Mouse (Mus musculus) spleen, adult 2 months (tissue): ENCODE results near the gene BC024978. TPM values are rescaled to one million over a fixed set of nuclear protein-coding genes. Genes with fewer than 3 reads are reported as not detected.

Experiments
- DNase-seq, 2 experiments: peaks; one replicate each; pipeline versions ENCODE4 v3.0.0 to v3.0.0-alpha.2; 2012 to 2021; ENCODE audit warnings: low spot score in 2 of 2, low read depth in 1 of 2
- H3K27ac ChIP-seq: fragments of 200-500 bp; 2 replicates; pipeline ENCODE4 v1.5.1; 2012; ENCODE audit warnings: low read length, inconsistent platforms; ENCODE audit not compliant: insufficient read depth
- H3K27me3 ChIP-seq: fragments of 200-500 bp; 2 replicates; pipeline ENCODE4 v1.6.1; 2012; ENCODE audit warnings: mild to moderate bottlenecking, moderate library complexity, low read length, inconsistent platforms; ENCODE audit not compliant: control insufficient read depth, insufficient read depth
- H3K36me3 ChIP-seq: fragments of 200-500 bp; 2 replicates; pipeline ENCODE4 v1.6.1; 2012; ENCODE audit warnings: mild to moderate bottlenecking, low read length, inconsistent platforms; ENCODE audit not compliant: control insufficient read depth, insufficient read depth
- H3K4me1 ChIP-seq: fragments of 200-500 bp; 2 replicates; pipeline ENCODE4 v1.6.1; 2011; ENCODE audit warnings: inconsistent platforms; ENCODE audit not compliant: control insufficient read depth, insufficient read depth, insufficient read length
- H3K4me3 ChIP-seq: fragments of 200-500 bp; 2 replicates; pipeline ENCODE4 v1.5.1; 2011; ENCODE audit warnings: mild to moderate bottlenecking, inconsistent platforms; ENCODE audit not compliant: insufficient read depth, insufficient read length; ENCODE audit errors: extremely low read depth
- CTCF ChIP-seq: fragments of 200-500 bp; IDR thresholded peaks from 2 replicates; pipeline ENCODE4 v1.5.1; 2011; ENCODE audit warnings: mild to moderate bottlenecking, inconsistent platforms; ENCODE audit not compliant: insufficient read depth, insufficient read length, insufficient replicate concordance; ENCODE audit errors: extremely low read depth
- POLR2A ChIP-seq: fragments of 200-500 bp; IDR thresholded peaks from 2 replicates; pipeline ENCODE4 v1.6.1; 2011; ENCODE audit warnings: low read depth, low read length, inconsistent platforms
- WGBS: fragments of 180-500 bp; shearing (Covaris S2); methylation state at CpG from one replicate; pipeline ENCODE4 v1.1.7; 2018; 5-methylcytosine and 5-hydroxymethylcytosine counted together
- polyA plus RNA-seq: library from polyadenylated mRNA; depleted of rRNA; stranded (reverse); fragments of >200 nt; gene quantifications from 2 replicates; pipeline ENCODE4 v1.2.3, GENCODE M21; 2012

Gene BC024978
- polyA plus RNA-seq, 1 experiment, result 9.5 TPM

DNA sequence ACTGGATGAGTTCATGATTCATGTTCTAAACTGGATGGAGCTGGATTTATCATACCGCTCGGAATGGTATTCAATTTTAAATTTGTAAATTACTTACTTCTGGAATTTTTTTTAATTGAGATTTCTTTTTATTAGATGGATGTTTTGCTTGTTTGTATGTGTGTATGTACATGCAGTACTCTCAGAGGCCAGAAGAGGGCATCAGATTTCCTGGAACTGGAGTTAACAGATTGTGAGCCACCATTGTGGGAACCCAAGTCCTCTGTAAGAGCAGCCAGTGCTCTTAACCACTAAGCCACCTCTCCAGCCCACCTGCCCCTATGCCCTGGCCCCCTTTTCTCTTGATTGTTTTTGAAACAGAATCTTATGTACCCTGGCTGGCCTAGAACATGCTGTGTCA lies 53.6 kb downstream of the BC024978 start:
- DNase-seq, result no peak
- no peak for TF ChIP-seq CTCF
- no peak for TF ChIP-seq POLR2A
- Histone ChIP-seq H3K36me3 (peaks cover 6% of the 10 kb centered on the region), H3K4me3 (no peak overlapping the region), H3K27me3 (no peaks in the 10 kb centered on the region), H3K27ac (no peak overlapping the region), H3K4me1 (no peaks in the 10 kb centered on the region)
- 97% methylated on average over 2 of the region's 2 CpGs for WGBS

DNA sequence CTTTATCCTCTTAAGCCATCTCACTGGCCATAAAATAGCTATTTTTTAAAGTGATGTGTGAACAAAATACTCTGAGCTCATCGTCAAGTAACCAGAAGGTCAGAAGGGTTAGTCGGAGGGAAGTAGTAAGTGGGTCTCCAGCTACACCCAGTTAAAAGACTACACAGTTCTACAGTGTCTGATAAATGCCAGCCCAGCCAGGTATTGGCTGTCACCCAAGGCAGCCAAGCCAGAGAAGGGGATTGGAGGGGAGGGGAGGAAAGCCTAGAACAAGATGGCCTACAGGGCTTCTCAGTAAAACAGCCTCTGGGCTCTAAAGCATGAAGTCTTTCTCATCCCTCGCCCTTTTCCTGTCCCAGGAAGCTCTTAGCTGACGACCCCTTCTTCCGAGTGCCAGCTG lies 54.3 kb downstream of the BC024978 start:
- WGBS, result 91% methylated on average over 5 of the region's 5 CpGs
- DNase-seq, result no peak
- TF ChIP-seq CTCF (no peak), POLR2A (no peak)
- Histone ChIP-seq H3K4me1 (no peaks in the 10 kb centered on the region), H3K27me3 (no peaks in the 10 kb centered on the region), H3K4me3 (no peak overlapping the region), H3K27ac (no peak overlapping the region), H3K36me3 (peaks cover 7% of the 10 kb centered on the region)

DNA sequence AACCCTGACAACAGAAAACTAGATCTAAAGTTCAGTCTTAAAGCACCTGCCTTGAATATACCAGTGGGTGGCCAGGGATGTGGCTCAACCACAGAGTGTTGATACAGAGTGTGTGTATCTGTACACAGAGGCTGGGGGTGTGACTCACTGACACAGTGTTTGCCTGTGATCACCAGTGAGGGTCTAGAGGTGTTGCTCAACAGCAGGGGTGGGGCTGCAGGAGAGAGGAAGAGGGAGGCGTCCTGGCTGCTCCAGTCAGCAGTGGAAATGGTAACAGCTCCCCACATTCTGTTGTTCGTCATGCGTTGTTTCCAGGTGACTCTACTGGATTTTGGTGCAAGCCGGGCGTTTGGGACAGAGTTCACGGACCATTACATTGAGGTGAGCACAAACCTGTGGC lies 56.4 kb downstream of the BC024978 start:
- H3K36me3 ChIP-seq, result peaks cover 5% of the 10 kb centered on the region
- 95% methylated on average over 6 of the region's 6 CpGs for WGBS
- H3K4me3 ChIP-seq, result no peak overlapping the region
- no peak overlapping the region for H3K27ac ChIP-seq
- TF ChIP-seq POLR2A (no peak), CTCF (no peak)
- no peak for DNase-seq
- no peaks in the 10 kb centered on the region for H3K27me3 ChIP-seq
- no peaks in the 10 kb centered on the region for H3K4me1 ChIP-seq

DNA sequence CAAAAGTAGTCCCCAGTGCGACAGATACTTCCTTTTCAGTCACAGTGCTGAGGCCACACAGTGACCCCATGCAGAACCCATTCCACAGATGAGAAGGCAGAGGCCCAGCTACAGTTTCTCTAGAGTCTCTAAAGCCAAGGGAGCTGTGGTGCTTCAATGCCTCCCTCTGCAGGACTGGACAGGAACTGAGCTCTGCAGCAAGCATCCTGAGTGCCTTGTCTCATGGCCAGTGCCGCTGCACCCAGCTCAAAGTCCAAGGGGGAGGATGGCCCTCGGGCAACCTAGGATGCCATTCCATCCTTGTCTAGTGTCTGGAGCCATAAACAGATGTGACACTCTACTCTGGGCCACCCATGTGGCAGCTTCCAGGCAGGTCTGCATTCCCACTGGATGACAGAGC lies 60.1 kb downstream of the BC024978 start:
- TF ChIP-seq POLR2A, result no peak
- peak; percentile 38; the same call in 1 of the 2 replicates for TF ChIP-seq CTCF
- no peak overlapping the region for H3K4me3 ChIP-seq
- DNase-seq, result no peak
- H3K27me3 ChIP-seq, result no peaks in the 10 kb centered on the region
- H3K4me1 ChIP-seq, result peaks cover 5% of the 10 kb centered on the region; the same call in 1 of the 2 replicates
- no peak overlapping the region for H3K27ac ChIP-seq
- 91% methylated on average over 3 of the region's 3 CpGs for WGBS
- H3K36me3 ChIP-seq, result peaks cover 5% of the 10 kb centered on the region

DNA sequence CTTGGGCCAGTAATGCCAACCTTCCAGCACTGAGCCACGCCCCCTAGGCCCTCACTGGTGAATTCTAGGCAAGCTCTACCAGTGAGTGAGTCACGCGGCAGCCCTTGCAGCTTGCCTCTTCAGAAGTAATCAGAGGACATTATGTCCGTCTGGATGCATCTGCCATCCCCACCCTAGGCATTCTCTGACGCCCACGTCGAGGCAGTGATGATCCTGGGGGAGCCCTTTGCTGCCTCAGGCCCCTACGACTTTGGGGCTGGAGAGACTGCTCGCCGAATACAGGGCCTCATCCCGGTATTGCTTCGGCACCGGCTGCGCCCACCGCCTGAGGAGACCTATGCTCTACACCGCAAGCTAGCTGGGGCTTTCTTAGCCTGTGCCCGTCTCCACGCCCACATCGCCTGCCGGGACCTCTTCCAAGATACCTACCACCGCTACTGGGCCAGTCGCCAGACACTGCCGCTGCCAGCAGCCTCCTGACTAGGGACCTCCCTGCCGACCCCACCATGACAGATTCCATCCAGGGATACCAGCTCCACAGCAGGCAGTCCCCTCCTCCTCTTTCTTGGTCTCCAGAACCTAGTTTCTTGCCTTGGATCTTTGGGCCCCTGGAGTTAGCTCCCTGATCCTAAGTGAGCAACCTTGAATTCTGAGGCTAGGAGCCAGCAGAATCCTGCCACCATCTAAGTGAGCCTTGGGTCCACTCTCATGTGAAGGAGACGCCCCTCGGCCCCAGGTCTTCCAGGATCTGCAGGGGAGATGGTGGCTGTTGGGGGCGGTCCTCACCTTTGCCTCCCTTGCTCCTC lies 61.7 kb downstream of the BC024978 start:
- no peak overlapping the region for H3K27ac ChIP-seq
- no peak for DNase-seq
- H3K27me3 ChIP-seq, result no peaks in the 10 kb centered on the region
- WGBS, result 75% methylated on average over 27 of the region's 27 CpGs
- no peak overlapping the region for H3K4me3 ChIP-seq
- no peak for TF ChIP-seq CTCF
- TF ChIP-seq POLR2A, result no peak
- H3K4me1 ChIP-seq, result peaks cover 5% of the 10 kb centered on the region; the same call in 1 of the 2 replicates
- H3K36me3 ChIP-seq, result peaks cover 4% of the 10 kb centered on the region; the same call in 1 of the 2 replicates

DNA sequence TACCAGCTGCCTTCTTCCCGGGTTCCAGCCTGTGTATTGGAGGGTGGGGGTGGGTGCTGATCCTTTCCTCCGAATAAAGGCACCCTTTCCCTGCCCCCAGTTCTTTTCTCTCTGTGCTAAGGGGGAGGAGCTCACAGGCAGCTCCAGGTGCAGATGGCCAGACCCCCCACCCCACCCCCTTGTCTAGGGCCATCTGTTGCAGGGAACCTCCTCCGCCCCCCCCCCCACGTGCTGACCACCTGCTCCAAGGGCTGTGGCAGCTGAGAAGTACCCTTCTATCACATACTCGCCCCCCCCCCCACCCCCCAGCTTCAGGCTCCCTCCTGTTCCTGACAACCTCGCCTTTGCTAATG lies 62.2 kb downstream of the BC024978 start:
- Histone ChIP-seq H3K27ac (no peak overlapping the region; the same call in 1 of the 2 replicates), H3K4me3 (peak overlapping the region; percentile 63; the same call in 1 of the 2 replicates), H3K4me1 (peaks cover 5% of the 10 kb centered on the region; the same call in 1 of the 2 replicates), H3K27me3 (no peaks in the 10 kb centered on the region), H3K36me3 (peaks cover 2% of the 10 kb centered on the region; the same call in 1 of the 2 replicates)
- WGBS, result 29% methylated on average over 6 of the region's 6 CpGs
- no peak for DNase-seq
- TF ChIP-seq POLR2A (no peak), CTCF (no peak)

DNA sequence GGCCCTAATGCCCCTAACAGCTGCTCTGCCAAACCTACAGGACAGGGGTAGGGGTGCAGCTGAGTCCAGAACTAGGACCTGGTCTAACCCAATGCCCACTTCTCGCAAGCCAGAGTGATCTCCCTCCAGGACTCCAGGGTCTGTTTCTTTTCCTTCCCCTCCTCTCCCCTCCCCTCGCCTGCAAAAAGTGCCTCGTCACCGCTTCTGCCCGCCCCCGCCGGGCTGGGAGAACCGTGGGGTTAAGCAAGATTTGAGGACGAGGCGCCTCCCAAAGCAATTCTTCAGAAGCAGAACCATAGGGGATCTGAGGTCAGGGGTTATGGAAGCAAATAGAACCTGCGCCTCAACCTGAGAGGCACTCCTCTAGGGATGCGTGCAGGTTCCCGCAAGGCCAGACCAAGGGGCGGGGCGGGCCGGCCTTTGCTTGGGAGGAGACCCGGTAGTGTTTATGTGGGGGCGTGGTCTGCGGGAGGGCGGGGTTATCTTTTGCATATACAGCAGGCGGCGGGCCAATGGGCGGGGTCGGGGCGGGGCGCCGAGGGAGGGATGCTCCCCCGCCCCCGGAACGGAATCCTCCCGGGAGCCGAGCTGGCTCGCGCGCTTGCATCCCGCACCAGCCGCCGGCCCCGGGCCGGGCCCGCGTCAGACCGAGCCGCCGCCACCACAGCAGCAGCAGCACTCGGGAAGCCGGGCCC lies 62.8 kb downstream of the BC024978 start, which contains the start of gene Numbl:
TSS of gene Numbl (plus strand) at position 229 of the 695 bp plus-strand sequence.
- H3K36me3 ChIP-seq, result peaks cover 1% of the 10 kb centered on the region; the same call in 1 of the 2 replicates
- H3K4me3 ChIP-seq, result peak within 1 kb of the TSS; percentile 63
- under 1% methylated on average over 38 of the region's 47 CpGs for WGBS
- H3K4me1 ChIP-seq, result peaks cover 5% of the 10 kb centered on the region; the same call in 1 of the 2 replicates
- H3K27me3 ChIP-seq, result no peaks in the 10 kb centered on the region
- peak; percentile 70 to 85 for DNase-seq
- H3K27ac ChIP-seq, result no peak within 1 kb of the TSS; the same call in 1 of the 2 replicates
- no peak for TF ChIP-seq CTCF
